Comparison of ENCODE assay signal across 17 mouse cellular contexts in the genomic region with DNA sequence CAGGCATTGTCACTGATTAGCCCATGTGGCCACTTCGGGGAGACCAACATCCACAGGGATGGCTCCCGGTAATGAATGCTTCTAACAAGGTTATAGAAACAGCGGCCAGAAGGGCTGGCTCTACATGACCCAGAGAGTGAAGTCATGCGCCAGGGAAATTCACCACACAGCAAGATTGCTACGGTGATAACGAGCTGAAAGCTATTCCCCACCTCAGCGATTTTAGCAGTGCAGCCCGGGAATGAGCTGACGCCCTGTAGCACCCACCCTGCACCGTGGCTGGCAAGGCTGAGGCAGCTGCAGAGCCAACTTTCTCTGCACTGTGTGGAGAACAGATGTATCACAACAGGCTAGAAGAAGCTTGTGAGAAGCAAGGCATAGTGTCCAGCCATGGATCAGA. TPM values are rescaled to one million over a fixed set of nuclear protein-coding genes. Genes with fewer than 3 reads are reported as not detected.
DNase-seq lines count a peak whose midpoint lies in the region; ATAC-seq and TF ChIP-seq lines count a peak whose summit lies in the region.
"Had no signal": no experiment of that assay in that cellular context is flagged by ENCODE, and none has a peak within 500 bp of the region (broad histone marks: within the 10 kb centered on the region; RNA-seq: fewer than 3 reads in every experiment).

No protein-coding gene starts in this region.

- no peak overlapping the region for H3K27ac ChIP-seq in hindbrain, postnatal 0 days
- no peak overlapping the region for H3K27ac ChIP-seq in hindbrain, embryonic 12.5 days
- peak overlapping the region; percentile 82 for H3K27ac ChIP-seq in brown adipose tissue, adult 24 weeks (replicated peaks; ENCODE audit: low read depth, low read length)
- no peak overlapping the region for H3K27ac ChIP-seq in liver, embryonic 11.5 days (ENCODE audit: low read depth, low read length)
- H3K27ac ChIP-seq: neural tube, embryonic 13.5 days had no signal

- no peaks in the 10 kb centered on the region for H3K9me3 ChIP-seq in hindbrain, postnatal 0 days (ENCODE audit: low read length)
- no peaks in the 10 kb centered on the region for H3K9me3 ChIP-seq in hindbrain, embryonic 12.5 days (replicated peaks)
- H3K9me3 ChIP-seq in liver, embryonic 11.5 days (ENCODE audit: control insufficient read depth, low read length), result no peaks in the 10 kb centered on the region
- H3K9me3 ChIP-seq: neural tube, embryonic 13.5 days had no signal

- no peak for TF ChIP-seq CTCF in hindbrain, postnatal 0 days (IDR thresholded peaks at IDR 0.05; ENCODE audit: low read depth)

- 54% methylated on average over 10 of the region's 10 CpGs for WGBS in hindbrain, postnatal 0 days
- WGBS in hindbrain, embryonic 12.5 days, result 72% methylated on average over 10 of the region's 10 CpGs
- WGBS in liver, embryonic 11.5 days, result 81% methylated on average over 10 of the region's 10 CpGs

- no peak for DNase-seq in frontal cortex, postnatal 25 days (ENCODE audit: low spot score in 2 of 2)
- DNase-seq in hindbrain, postnatal 0 days (ENCODE audit: low spot score), result no peak
- DNase-seq in kidney, postnatal 25 days, result peak; percentile 54 to 73
- no peak for DNase-seq in liver, embryonic 11.5 days (ENCODE audit: low spot score)
- no peak for DNase-seq in layer of hippocampus, postnatal 36 days
- DNase-seq: adrenal gland, postnatal 36 days; cerebellum, postnatal 25 days; heart, postnatal 4 days; liver; lung, embryonic 14.5 days; thymus, postnatal 14 days had no signal

- no peaks in the 10 kb centered on the region for H3K27me3 ChIP-seq in hindbrain, postnatal 0 days (ENCODE audit: insufficient read depth, low read length)
- H3K27me3 ChIP-seq in hindbrain, embryonic 12.5 days, result peaks cover 4% of the 10 kb centered on the region; the same call in 1 of the 2 replicates
- no peaks in the 10 kb centered on the region for H3K27me3 ChIP-seq in liver, embryonic 11.5 days (replicated peaks; ENCODE audit: control insufficient read depth, insufficient read depth, low read length)
- H3K27me3 ChIP-seq: neural tube, embryonic 13.5 days had no signal

- peaks cover 14% of the 10 kb centered on the region for H3K4me1 ChIP-seq in hindbrain, postnatal 0 days (ENCODE audit: insufficient read depth, low read length)
- peaks cover 35% of the 10 kb centered on the region for H3K4me1 ChIP-seq in hindbrain, embryonic 12.5 days
- H3K4me1 ChIP-seq in brown adipose tissue, adult 24 weeks (ENCODE audit: control insufficient read depth, insufficient read depth, insufficient read length, low read length), result peaks cover 65% of the 10 kb centered on the region
- peaks cover 6% of the 10 kb centered on the region; the same call in 1 of the 2 replicates for H3K4me1 ChIP-seq in liver, embryonic 11.5 days (replicated peaks; ENCODE audit: control insufficient read depth, insufficient read depth, low read length)

- H3K36me3 ChIP-seq in hindbrain, postnatal 0 days (ENCODE audit: insufficient read depth, low read length), result no peaks in the 10 kb centered on the region
- H3K36me3 ChIP-seq in hindbrain, embryonic 12.5 days, result no peaks in the 10 kb centered on the region
- no peaks in the 10 kb centered on the region for H3K36me3 ChIP-seq in liver, embryonic 11.5 days (ENCODE audit: control insufficient read depth, insufficient read depth, low read length)
- H3K36me3 ChIP-seq: neural tube, embryonic 13.5 days had no signal

- peak; percentile 70; the same call in 1 of the 2 replicates for ATAC-seq in frontal cortex, adult (ENCODE audit: low TSS enrichment)
- 0 out of 2 replicates have a peak, but pooled peaks have one; percentile 13 for ATAC-seq in hindbrain, postnatal 0 days
- ATAC-seq in hindbrain, embryonic 12.5 days (ENCODE audit: low FRiP score), result no peak
- no peak for ATAC-seq in liver, embryonic 11.5 days (replicated peaks; ENCODE audit: low FRiP score)
- ATAC-seq: activated CD4-positive, CD25-positive, alpha-beta regulatory T cell, adult 4 months; intestine, embryonic 16.5 days had no signal

- no peak overlapping the region for H3K4me2 ChIP-seq in hindbrain, postnatal 0 days (ENCODE audit: low read depth, low read length)
- H3K4me2 ChIP-seq in hindbrain, embryonic 12.5 days (replicated peaks), result no peak overlapping the region
- no peak overlapping the region for H3K4me2 ChIP-seq in liver, embryonic 11.5 days
- H3K4me2 ChIP-seq: lung, embryonic 14.5 days; neural tube, embryonic 13.5 days had no signal

- no peak overlapping the region for H3K4me3 ChIP-seq in hindbrain, postnatal 0 days (ENCODE audit: low read length)
- H3K4me3 ChIP-seq in hindbrain, embryonic 12.5 days, result no peak overlapping the region
- no peak overlapping the region for H3K4me3 ChIP-seq in brown adipose tissue, adult 24 weeks (ENCODE audit: insufficient read depth, low read depth, low read length)
- H3K4me3 ChIP-seq in liver, embryonic 11.5 days (ENCODE audit: low read depth, low read length), result no peak overlapping the region
- H3K4me3 ChIP-seq: neural tube, embryonic 13.5 days had no signal

- no peak overlapping the region for H3K9ac ChIP-seq in hindbrain, postnatal 0 days (replicated peaks; ENCODE audit: low read length)
- H3K9ac ChIP-seq in hindbrain, embryonic 12.5 days, result no peak overlapping the region
- no peak overlapping the region for H3K9ac ChIP-seq in liver, embryonic 11.5 days (ENCODE audit: low read depth, low read length)
- H3K9ac ChIP-seq: lung, embryonic 14.5 days; neural tube, embryonic 13.5 days had no signal

RNA-seq across cellular contexts. Expression of gene Col4a2, which starts 30.5 kb away (rescaled TPM):
- 76.6 and 95.8 TPM in 2 replicates for total RNA-seq in hindbrain, postnatal 0 days (2014; rRNA removed)
- polyA plus RNA-seq in hindbrain, postnatal 0 days (2015; fragmentation: Nextera tagmentation; extraction: Ambion mirVana), result 26.5 and 27.8 TPM in 2 replicates
- 74.6 and 82.2 TPM in 2 replicates for polyA plus RNA-seq in hindbrain, embryonic 12.5 days (2016; fragmentation: Nextera tagmentation; extraction: Ambion mirVana)
- 51.1 and 77.2 TPM in 2 replicates for polyA plus RNA-seq in brown adipose tissue, adult 24 weeks (2012; ENCODE audit: insufficient read depth, insufficient read length, missing spikeins)
- 12.2 and 13.1 TPM in 2 replicates for polyA plus RNA-seq in liver, embryonic 11.5 days (2014; fragmentation: Nextera tagmentation; extraction: Ambion mirVana)
- total RNA-seq in layer of hippocampus, postnatal 36 days (2021), result 10 to 100 TPM; 46.4 to 57.3 TPM
- polyA plus RNA-seq: activated CD4-positive, CD25-positive, alpha-beta regulatory T cell, adult 4 months had no signal

RNA-seq across cellular contexts. Expression of gene Col4a1, which starts 30.5 kb away (rescaled TPM):
- total RNA-seq in hindbrain, postnatal 0 days (2014; rRNA removed), result 203 and 254 TPM in 2 replicates
- 46.4 and 55.6 TPM in 2 replicates for polyA plus RNA-seq in hindbrain, postnatal 0 days (2015; fragmentation: Nextera tagmentation; extraction: Ambion mirVana)
- polyA plus RNA-seq in hindbrain, embryonic 12.5 days (2016; fragmentation: Nextera tagmentation; extraction: Ambion mirVana), result 157 TPM in 2 replicates
- 142 and 186 TPM in 2 replicates for polyA plus RNA-seq in brown adipose tissue, adult 24 weeks (2012; ENCODE audit: insufficient read depth, insufficient read length, missing spikeins)
- polyA plus RNA-seq in liver, embryonic 11.5 days (2014; fragmentation: Nextera tagmentation; extraction: Ambion mirVana), result 40.8 and 45.7 TPM in 2 replicates
- total RNA-seq in layer of hippocampus, postnatal 36 days (2021), result 10 to 100 TPM; 47.7 to 51.9 TPM
- polyA plus RNA-seq: activated CD4-positive, CD25-positive, alpha-beta regulatory T cell, adult 4 months had no signal

Comparison
In these comparisons a context has a peak if more than half of its experiments do, and no peak if none do; other contexts are left out.
1. ATAC-seq: peak in frontal cortex, adult (single experiment) and hindbrain, postnatal 0 days (single experiment); none in hindbrain, embryonic 12.5 days (single experiment) and liver, embryonic 11.5 days (single experiment).
2. DNase-seq: peak in kidney, postnatal 25 days (2 of 2); none in frontal cortex, postnatal 25 days (0 of 2), hindbrain, postnatal 0 days (single experiment), liver, embryonic 11.5 days (single experiment) and layer of hippocampus, postnatal 36 days (0 of 2).